Mouse (Mus musculus) neural tube, embryonic 14.5 days (tissue): ENCODE results near the gene Trir. TPM values are rescaled to one million over a fixed set of nuclear protein-coding genes. Genes with fewer than 3 reads are reported as not detected.

ENCODE experiments used
- ATAC-seq: fragments of 200-750 bp; cut with Nextera tagmentation; 2 replicates; pipeline ENCODE4 v1.8.0; 2017; ENCODE audit warnings: low read depth, mild to moderate bottlenecking, moderate TSS enrichment, moderate library complexity
- H3K27ac ChIP-seq: fragments of 300-500 bp; sonication (generic); 2 replicates; pipeline ENCODE4 v1.5.1; 2014; ENCODE audit warnings: low read depth, mild to moderate bottlenecking, control low read depth, low read length, moderate library complexity, mixed read lengths
- H3K27me3 ChIP-seq: fragments of 300-500 bp; sonication (generic); 2 replicates; pipeline ENCODE4 v1.6.1; 2014; ENCODE audit warnings: low read length; ENCODE audit not compliant: control insufficient read depth, insufficient read depth
- H3K36me3 ChIP-seq: fragments of 300-500 bp; sonication (generic); 2 replicates; pipeline ENCODE4 v1.6.1; 2014; ENCODE audit warnings: low read length, mixed read lengths; ENCODE audit not compliant: control insufficient read depth, insufficient read depth
- H3K4me1 ChIP-seq: fragments of 300-500 bp; sonication (generic); 2 replicates; pipeline ENCODE4 v1.6.1; 2014; ENCODE audit warnings: low read length; ENCODE audit not compliant: control insufficient read depth, insufficient read depth
- H3K4me2 ChIP-seq: fragments of 300-500 bp; sonication (generic); 2 replicates; pipeline ENCODE4 v1.6.1; 2014; ENCODE audit warnings: mild to moderate bottlenecking, low read depth, low read length, control low read depth
- H3K4me3 ChIP-seq: fragments of 300-500 bp; sonication (generic); 2 replicates; pipeline ENCODE4 v1.5.1; 2014; ENCODE audit warnings: low read depth, low read length, control low read depth, mixed read lengths
- H3K9ac ChIP-seq: fragments of 300-500 bp; sonication (generic); replicated peaks from 2 replicates; pipeline ENCODE4 v1.6.1; 2014; ENCODE audit warnings: low read depth, mild to moderate bottlenecking, control low read depth, low read length, mixed read lengths
- H3K9me3 ChIP-seq: fragments of 300-500 bp; sonication (generic); 2 replicates; pipeline ENCODE4 v1.6.1; 2016; ENCODE audit warnings: low read length; ENCODE audit not compliant: control insufficient read depth
- WGBS: fragments of 180-500 bp; shearing (Covaris S2); extraction: QIAGEN DNeasy Blood & Tissue Kit; methylation state at CpG from one replicate; pipeline ENCODE4 v1.1.7; 2014; 5-methylcytosine and 5-hydroxymethylcytosine counted together
- polyA plus RNA-seq: library from polyadenylated mRNA; unstranded; fragments of >200 nt; fragmentation: Nextera tagmentation; extraction: Ambion mirVana; gene quantifications from 2 replicates; pipeline ENCODE4 v1.2.1, GENCODE M21; 2014

Gene Trir
- polyA plus RNA-seq, 1 experiment from 2014 or later, result 153 TPM

GRCm38 (mm10) chr8:84990349-84990748 lies 36.3 kb upstream of the Trir start, which contains the start of gene Hook2:
Gene Hook2, plus strand, starts transcription at chr8:84990603.
- H3K4me3 ChIP-seq, result peak within 1 kb of the TSS; percentile 48
- H3K27me3 ChIP-seq, result no peaks in the 10 kb centered on the region
- H3K9me3 ChIP-seq, result no peaks in the 10 kb centered on the region
- H3K9ac ChIP-seq, result peak within 1 kb of the TSS; percentile 64
- peak within 1 kb of the TSS; percentile 78 for H3K27ac ChIP-seq
- peak within 1 kb of the TSS; percentile 86 for H3K4me2 ChIP-seq
- under 1% methylated on average over 28 of the region's 28 CpGs for WGBS
- peak; percentile 89 for ATAC-seq
- H3K36me3 ChIP-seq, result no peaks in the 10 kb centered on the region
- peaks cover 9% of the 10 kb centered on the region for H3K4me1 ChIP-seq

DNA sequence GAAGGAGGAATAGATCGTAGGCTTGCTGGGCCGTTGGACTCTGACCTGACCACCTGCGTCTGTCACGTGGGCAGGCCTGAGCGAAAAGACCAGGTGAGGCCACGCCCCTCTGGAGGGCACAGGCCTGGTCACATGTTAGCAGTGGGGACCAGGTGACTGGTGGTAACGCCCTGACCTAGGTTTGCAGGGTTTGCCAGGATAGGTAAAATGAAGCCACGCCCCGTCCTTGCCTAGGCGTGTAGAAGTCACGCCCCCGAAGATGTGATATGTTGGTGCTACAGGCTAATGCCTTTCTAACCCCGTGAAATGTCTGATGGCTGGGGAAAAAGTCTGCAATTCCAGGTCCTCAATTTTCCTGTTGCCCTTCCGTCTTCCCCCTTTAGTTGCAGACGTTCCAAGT lies 35.8 kb upstream of the Trir start:
- no peaks in the 10 kb centered on the region for H3K36me3 ChIP-seq
- H3K4me3 ChIP-seq, result peak overlapping the region; percentile 48
- H3K4me2 ChIP-seq, result peak overlapping the region; percentile 86
- H3K27ac ChIP-seq, result peak overlapping the region; percentile 78
- H3K9ac ChIP-seq, result peak overlapping the region; percentile 64
- ATAC-seq, result peak; percentile 50
- H3K9me3 ChIP-seq, result no peaks in the 10 kb centered on the region
- WGBS, result under 1% methylated on average over 15 of the region's 15 CpGs
- H3K27me3 ChIP-seq, result no peaks in the 10 kb centered on the region
- H3K4me1 ChIP-seq, result 0 out of 2 replicates have a peak, but pooled peaks cover 6% of the 10 kb centered on the region

- H3K27me3 ChIP-seq, result no peaks in the 10 kb centered on the region
- H3K9me3 ChIP-seq, result no peaks in the 10 kb centered on the region
- H3K9ac ChIP-seq, result no peak overlapping the region
- no peak for ATAC-seq
- H3K4me3 ChIP-seq, result no peak overlapping the region
- 0 out of 2 replicates have a peak, but pooled peaks cover 5% of the 10 kb centered on the region for H3K4me1 ChIP-seq
- 97% methylated on average over 9 of the region's 9 CpGs for WGBS
- no peak overlapping the region for H3K27ac ChIP-seq
- H3K36me3 ChIP-seq, result no peaks in the 10 kb centered on the region
- H3K4me2 ChIP-seq, result no peak overlapping the region
These were observed 32.2 kb upstream of the Trir start for GRCm38 (mm10) chr8:84994375-84994774.

GRCm38 (mm10) chr8:84995680-84996079 lies 30.9 kb upstream of the Trir start:
- no peak overlapping the region for H3K4me2 ChIP-seq
- no peaks in the 10 kb centered on the region for H3K9me3 ChIP-seq
- no peak overlapping the region for H3K4me3 ChIP-seq
- H3K27ac ChIP-seq, result no peak overlapping the region
- no peaks in the 10 kb centered on the region for H3K27me3 ChIP-seq
- no peak overlapping the region for H3K9ac ChIP-seq
- no peak for ATAC-seq
- H3K36me3 ChIP-seq, result no peaks in the 10 kb centered on the region
- 0 out of 2 replicates have a peak, but pooled peaks cover 3% of the 10 kb centered on the region for H3K4me1 ChIP-seq
- WGBS, result 20% methylated on average over 25 of the region's 25 CpGs

DNA sequence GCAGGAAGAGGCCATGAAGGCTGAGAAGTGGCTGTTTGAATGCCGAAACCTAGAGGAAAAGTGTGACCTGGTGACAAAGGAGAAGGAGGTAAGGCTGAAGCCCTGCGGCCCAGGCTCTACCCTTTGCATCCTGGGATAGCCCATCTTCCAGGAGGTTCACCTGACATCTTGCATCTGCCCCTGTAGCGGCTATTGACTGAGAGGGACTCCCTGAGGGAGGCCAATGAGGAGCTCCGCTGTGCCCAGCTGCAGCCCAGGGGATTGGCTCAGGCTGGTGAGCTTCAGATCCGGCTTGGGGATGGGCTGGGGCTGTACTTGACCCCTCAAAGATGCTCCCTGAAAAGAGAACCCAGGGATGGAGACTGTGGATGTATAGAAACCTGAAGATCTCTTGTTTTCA lies 29.6 kb upstream of the Trir start:
- 78% methylated on average over 5 of the region's 5 CpGs for WGBS
- Histone ChIP-seq H3K9me3 (no peaks in the 10 kb centered on the region), H3K27ac (no peak overlapping the region), H3K27me3 (no peaks in the 10 kb centered on the region), H3K4me3 (no peak overlapping the region), H3K36me3 (no peaks in the 10 kb centered on the region), H3K9ac (no peak overlapping the region), H3K4me1 (no peaks in the 10 kb centered on the region), H3K4me2 (no peak overlapping the region)
- ATAC-seq, result no peak

DNA sequence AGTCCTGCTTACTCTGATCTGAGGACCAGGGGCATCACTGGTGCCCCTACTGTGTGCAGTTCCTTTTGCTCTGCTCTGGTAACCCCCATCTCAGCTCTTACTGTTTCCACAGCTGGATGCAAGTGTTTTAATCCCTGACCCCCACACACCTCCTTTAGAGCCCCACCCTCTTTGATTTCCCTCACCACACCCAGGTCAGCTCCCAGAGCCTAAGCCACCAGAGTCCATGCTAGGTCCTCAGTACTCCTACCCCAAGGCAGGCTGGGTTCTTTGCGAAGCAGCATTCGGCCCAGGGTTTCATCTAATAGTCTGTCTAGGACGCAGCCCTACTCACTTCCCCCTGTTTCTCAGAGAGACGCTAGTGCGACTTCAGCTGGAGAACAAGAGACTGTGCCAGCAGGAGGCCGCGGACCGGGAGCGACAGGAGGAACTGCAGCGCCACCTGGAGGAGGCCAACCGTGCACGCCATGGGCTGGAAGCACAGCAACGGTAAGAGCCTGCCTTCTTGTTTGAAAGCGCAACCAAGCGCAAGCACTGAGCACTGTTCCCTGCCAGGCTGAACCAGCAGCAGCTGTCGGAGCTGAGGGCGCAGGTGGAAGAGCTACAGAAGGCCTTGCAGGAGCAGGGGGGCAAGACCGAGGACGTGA lies 28.9 kb upstream of the Trir start:
- H3K36me3 ChIP-seq, result 0 out of 2 replicates have a peak, but pooled peaks cover 3% of the 10 kb centered on the region
- peak; percentile 82 for ATAC-seq
- H3K27ac ChIP-seq, result no peak overlapping the region
- no peaks in the 10 kb centered on the region for H3K9me3 ChIP-seq
- H3K4me3 ChIP-seq, result no peak overlapping the region
- no peaks in the 10 kb centered on the region for H3K4me1 ChIP-seq
- H3K4me2 ChIP-seq, result peak overlapping the region; percentile 17; the same call in 1 of the 2 replicates
- WGBS, result 2% methylated on average over 19 of the region's 19 CpGs
- H3K27me3 ChIP-seq, result no peaks in the 10 kb centered on the region
- no peak overlapping the region for H3K9ac ChIP-seq

DNA sequence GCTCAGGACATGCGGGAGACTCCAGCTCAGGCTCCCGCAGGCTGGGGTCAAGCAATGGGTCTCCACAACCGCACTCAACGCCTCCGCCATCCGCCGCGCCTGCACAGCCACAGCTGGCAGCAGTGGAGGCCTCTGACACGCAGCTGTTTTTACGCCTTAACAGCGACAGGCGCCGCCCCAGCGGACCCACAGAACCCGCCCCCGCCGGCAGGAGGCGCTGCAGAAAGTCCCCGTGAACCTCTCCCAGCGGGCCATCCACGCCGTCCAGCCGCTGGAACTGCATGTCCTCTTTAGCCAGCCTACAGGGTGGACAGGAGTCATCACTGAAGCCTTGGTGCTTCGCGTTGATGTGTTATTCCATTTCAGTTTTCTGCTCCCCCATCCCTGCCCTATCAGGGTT lies 18.9 kb upstream of the Trir start:
- H3K4me3 ChIP-seq, result no peak overlapping the region
- no peak overlapping the region for H3K27ac ChIP-seq
- H3K4me2 ChIP-seq, result no peak overlapping the region
- 0 out of 2 replicates have a peak, but pooled peaks cover 2% of the 10 kb centered on the region for H3K36me3 ChIP-seq
- no peaks in the 10 kb centered on the region for H3K9me3 ChIP-seq
- H3K27me3 ChIP-seq, result peaks cover 4% of the 10 kb centered on the region; the same call in 1 of the 2 replicates
- no peak for ATAC-seq
- 11% methylated on average over 25 of the region's 25 CpGs for WGBS
- no peaks in the 10 kb centered on the region for H3K4me1 ChIP-seq
- H3K9ac ChIP-seq, result no peak overlapping the region

DNA sequence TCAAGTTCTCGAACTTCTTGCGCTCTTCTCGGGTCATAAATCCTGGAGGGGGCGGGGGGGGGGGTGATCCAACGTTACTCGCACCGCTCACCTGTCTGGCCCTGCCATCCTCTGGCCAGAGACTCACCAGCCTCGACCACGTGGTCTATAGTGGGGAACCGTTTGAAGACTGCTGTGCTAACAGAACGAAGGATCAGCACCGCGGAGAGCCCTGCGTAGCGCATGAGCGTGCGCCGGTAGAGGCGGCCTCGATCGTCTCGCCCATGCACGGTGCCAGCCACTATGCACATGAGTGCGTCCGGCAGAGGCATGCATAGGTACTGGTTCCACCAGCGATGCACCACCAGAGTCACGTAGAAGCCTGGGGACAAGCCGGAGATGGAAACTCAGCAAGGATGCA lies 15.4 kb upstream of the Trir start:
- Histone ChIP-seq H3K4me1 (no peaks in the 10 kb centered on the region), H3K27ac (no peak overlapping the region), H3K9ac (no peak overlapping the region), H3K36me3 (no peaks in the 10 kb centered on the region), H3K27me3 (peaks cover 8% of the 10 kb centered on the region; the same call in 1 of the 2 replicates), H3K9me3 (no peaks in the 10 kb centered on the region), H3K4me2 (no peak overlapping the region), H3K4me3 (no peak overlapping the region)
- ATAC-seq, result no peak
- 18% methylated on average over 28 of the region's 28 CpGs for WGBS

GRCm38 (mm10) chr8:85013230-85013840 lies 13.3 kb upstream of the Trir start:
- no peaks in the 10 kb centered on the region for H3K9me3 ChIP-seq
- H3K4me3 ChIP-seq, result peak overlapping the region; percentile 30
- peak; percentile 80 for ATAC-seq
- peaks cover 8% of the 10 kb centered on the region; the same call in 1 of the 2 replicates for H3K27me3 ChIP-seq
- 5% methylated on average over 25 of the region's 26 CpGs for WGBS
- peak overlapping the region; percentile 54 for H3K4me2 ChIP-seq
- peak overlapping the region; percentile 50 for H3K9ac ChIP-seq
- H3K36me3 ChIP-seq, result peaks cover 12% of the 10 kb centered on the region; the same call in 1 of the 2 replicates
- H3K4me1 ChIP-seq, result no peaks in the 10 kb centered on the region
- no peak overlapping the region for H3K27ac ChIP-seq
